Mouse (Mus musculus) erythroblast, embryonic 14.5 days (primary cell): ENCODE results near the gene Ptgfr. TPM values are rescaled to one million over a fixed set of nuclear protein-coding genes. Genes with fewer than 3 reads are reported as not detected.

Experiments used
- H3K27me3 ChIP-seq: 2 replicates; pipeline ENCODE4 v1.6.1; 2012; ENCODE audit warnings: inconsistent platforms; ENCODE audit not compliant: control insufficient read depth
- H3K36me3 ChIP-seq: 2 replicates; pipeline ENCODE4 v1.6.1; 2012; ENCODE audit warnings: mild to moderate bottlenecking, inconsistent platforms; ENCODE audit not compliant: control insufficient read depth
- H3K4me1 ChIP-seq: 2 replicates; pipeline ENCODE4 v1.6.1; 2012; ENCODE audit warnings: inconsistent platforms; ENCODE audit not compliant: control insufficient read depth
- H3K4me3 ChIP-seq: replicated peaks from 2 replicates; pipeline ENCODE3; 2012; ENCODE audit warnings: moderate library complexity, mild to moderate bottlenecking, inconsistent platforms
- H3K9me3 ChIP-seq: 2 replicates; pipeline ENCODE4 v1.6.1; 2012; ENCODE audit warnings: low read length, inconsistent platforms, mixed read lengths; ENCODE audit not compliant: control insufficient read depth
- GATA1 ChIP-seq: IDR thresholded peaks from 2 replicates; pipeline ENCODE4 v1.6.1; 2012; ENCODE audit warnings: low read length, inconsistent platforms, mixed read lengths
- TAL1 ChIP-seq: IDR thresholded peaks from 3 replicates; pipeline ENCODE4 v1.6.1; 2012; ENCODE audit warnings: low read length, inconsistent platforms, mixed read lengths
- polyA plus RNA-seq: library from polyadenylated mRNA; stranded (reverse); fragments of >175 nt; gene quantifications from 2 replicates; pipeline ENCODE4 v1.2.3, GENCODE M21; 2012

The Ptgfr gene
- polyA plus RNA-seq, 1 experiment, result not detected

GRCm38 (mm10) chr3:151838372-151838771, 942 bp upstream of the Ptgfr start:
- TF ChIP-seq GATA1 (no peak), TAL1 (no peak)
- no peaks in the 10 kb centered on the region for H3K4me1 ChIP-seq
- H3K27me3 ChIP-seq, result peaks cover 10% of the 10 kb centered on the region
- H3K4me3 ChIP-seq, result no peak overlapping the region
- no peaks in the 10 kb centered on the region for H3K9me3 ChIP-seq
- H3K36me3 ChIP-seq, result no peaks in the 10 kb centered on the region

GRCm38 (mm10) chr3:151837749-151838148, 319 bp upstream of the Ptgfr start:
- no peak overlapping the region for H3K4me3 ChIP-seq
- H3K36me3 ChIP-seq, result no peaks in the 10 kb centered on the region
- peaks cover 10% of the 10 kb centered on the region for H3K27me3 ChIP-seq
- no peaks in the 10 kb centered on the region for H3K9me3 ChIP-seq
- no peaks in the 10 kb centered on the region for H3K4me1 ChIP-seq
- TF ChIP-seq TAL1 (no peak), GATA1 (no peak)

- no peaks in the 10 kb centered on the region for H3K4me1 ChIP-seq
Measured at GRCm38 (mm10) chr3:151836451-151836850, 979 bp downstream of the Ptgfr start.

GRCm38 (mm10) chr3:151835831-151836230, 1.6 kb downstream of the Ptgfr start:
- Histone ChIP-seq H3K36me3 (no peaks in the 10 kb centered on the region), H3K4me3 (no peak overlapping the region), H3K27me3 (peaks cover 10% of the 10 kb centered on the region), H3K4me1 (no peaks in the 10 kb centered on the region), H3K9me3 (no peaks in the 10 kb centered on the region)
- TF ChIP-seq GATA1 (no peak), TAL1 (no peak)

More at GRCm38 (mm10) chr3:151836451-151836850, 979 bp downstream of the Ptgfr start:
- H3K36me3 ChIP-seq, result no peaks in the 10 kb centered on the region
- TF ChIP-seq TAL1 (no peak), GATA1 (no peak)
- no peak overlapping the region for H3K4me3 ChIP-seq
- H3K27me3 ChIP-seq, result peaks cover 10% of the 10 kb centered on the region
- H3K9me3 ChIP-seq, result no peaks in the 10 kb centered on the region

GRCm38 (mm10) chr3:151827950-151828610, 9.3 kb downstream of the Ptgfr start:
- TF ChIP-seq TAL1 (no peak), GATA1 (no peak)
- Histone ChIP-seq H3K36me3 (no peaks in the 10 kb centered on the region), H3K4me1 (no peaks in the 10 kb centered on the region), H3K9me3 (no peaks in the 10 kb centered on the region), H3K27me3 (no peaks in the 10 kb centered on the region), H3K4me3 (no peak overlapping the region)

GRCm38 (mm10) chr3:151819811-151820210, 17.6 kb downstream of the Ptgfr start:
- no peaks in the 10 kb centered on the region for H3K4me1 ChIP-seq
- no peaks in the 10 kb centered on the region for H3K36me3 ChIP-seq
- no peak for TF ChIP-seq GATA1
- TF ChIP-seq TAL1, result no peak
- H3K4me3 ChIP-seq, result no peak overlapping the region
- H3K27me3 ChIP-seq, result no peaks in the 10 kb centered on the region
- H3K9me3 ChIP-seq, result no peaks in the 10 kb centered on the region; the same call in 1 of the 2 replicates

GRCm38 (mm10) chr3:151818265-151818664, 19.2 kb downstream of the Ptgfr start:
- H3K4me3 ChIP-seq, result no peak overlapping the region
- H3K9me3 ChIP-seq, result no peaks in the 10 kb centered on the region; the same call in 1 of the 2 replicates
- no peaks in the 10 kb centered on the region for H3K4me1 ChIP-seq
- no peak for TF ChIP-seq GATA1
- no peak for TF ChIP-seq TAL1
- H3K27me3 ChIP-seq, result no peaks in the 10 kb centered on the region
- H3K36me3 ChIP-seq, result no peaks in the 10 kb centered on the region

- H3K4me3 ChIP-seq, result no peak overlapping the region
- TF ChIP-seq TAL1 (no peak), GATA1 (no peak)
- H3K36me3 ChIP-seq, result no peaks in the 10 kb centered on the region
- H3K4me1 ChIP-seq, result no peaks in the 10 kb centered on the region
- H3K9me3 ChIP-seq, result no peaks in the 10 kb centered on the region; the same call in 1 of the 2 replicates
- no peaks in the 10 kb centered on the region for H3K27me3 ChIP-seq
Measured at GRCm38 (mm10) chr3:151808613-151809012, 28.8 kb downstream of the Ptgfr start.

GRCm38 (mm10) chr3:151788622-151789021, 48.8 kb downstream of the Ptgfr start:
- no peaks in the 10 kb centered on the region; the same call in 1 of the 2 replicates for H3K9me3 ChIP-seq
- H3K4me3 ChIP-seq, result no peak overlapping the region
- no peaks in the 10 kb centered on the region for H3K4me1 ChIP-seq
- H3K27me3 ChIP-seq, result no peaks in the 10 kb centered on the region
- H3K36me3 ChIP-seq, result no peaks in the 10 kb centered on the region
- no peak for TF ChIP-seq GATA1

- no peaks in the 10 kb centered on the region for H3K9me3 ChIP-seq
- H3K27me3 ChIP-seq, result no peaks in the 10 kb centered on the region
- TF ChIP-seq TAL1, result no peak
- TF ChIP-seq GATA1, result no peak
- H3K36me3 ChIP-seq, result no peaks in the 10 kb centered on the region
- H3K4me3 ChIP-seq, result no peak overlapping the region
- H3K4me1 ChIP-seq, result no peaks in the 10 kb centered on the region
Measured at GRCm38 (mm10) chr3:151775089-151775488, 62.3 kb downstream of the Ptgfr start.
